ENCODE assay signal across 20 mouse cellular contexts in the genomic region with DNA sequence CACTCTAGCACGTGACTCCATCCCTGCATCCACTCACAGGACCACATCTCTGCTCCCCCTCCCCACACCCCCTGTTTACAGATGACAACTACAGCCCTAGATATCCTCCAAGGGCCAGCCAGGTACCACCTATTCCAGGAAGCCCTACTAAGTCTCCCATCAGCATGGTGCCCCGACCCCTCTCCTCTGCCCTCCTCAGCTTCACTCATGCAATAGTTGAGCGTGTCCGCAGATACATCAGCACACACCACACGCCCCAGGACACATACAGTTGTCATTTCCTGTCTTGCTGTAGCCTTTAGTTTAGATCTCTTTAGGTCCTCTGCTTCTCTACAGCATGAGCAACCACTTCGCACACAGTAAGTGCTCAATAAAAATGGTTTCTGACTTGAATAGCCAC. TPM values are rescaled to one million over a fixed set of nuclear protein-coding genes. Genes with fewer than 3 reads are reported as not detected.
"Had no signal": no experiment of that assay in that cellular context is flagged by ENCODE, and none has a peak within 500 bp of the region (broad histone marks: within the 10 kb centered on the region; RNA-seq: fewer than 3 reads in every experiment).

No protein-coding gene starts in this region.

- H3K27ac ChIP-seq: lung, embryonic 15.5 days; midbrain, embryonic 10.5 days; midbrain, embryonic 12.5 days; neural tube, embryonic 13.5 days; neural tube, embryonic 15.5 days had no signal

- ATAC-seq: liver, postnatal 0 days; lung, postnatal 0 days; midbrain, embryonic 16.5 days had no signal

- H3K36me3 ChIP-seq: lung, embryonic 15.5 days; midbrain, embryonic 12.5 days; neural tube, embryonic 13.5 days; neural tube, embryonic 15.5 days had no signal

- H3K4me3 ChIP-seq: lung, embryonic 15.5 days; midbrain, embryonic 10.5 days; midbrain, embryonic 12.5 days; myocyte; neural tube, embryonic 13.5 days; neural tube, embryonic 15.5 days had no signal

- DNase-seq: liver, postnatal 0 days; lung, adult 2 months; lung, postnatal 4 days; midbrain, embryonic 14.5 days; retina, postnatal 1 day; right cerebral cortex, adult 18-20 months; right cerebral cortex, postnatal 25 days; right cerebral cortex, postnatal 4 days; spleen, adult 18-20 months; thymus, adult 18-20 months; thymus, postnatal 14 days; thymus, postnatal 36 days had no signal

- H3K4me2 ChIP-seq: lung, embryonic 15.5 days; midbrain, embryonic 12.5 days; neural tube, embryonic 13.5 days; neural tube, embryonic 15.5 days had no signal

- H3K27me3 ChIP-seq: lung, embryonic 15.5 days; midbrain, embryonic 12.5 days; neural tube, embryonic 13.5 days; neural tube, embryonic 15.5 days had no signal

- H3K9me3 ChIP-seq: lung, embryonic 15.5 days; midbrain, embryonic 10.5 days; midbrain, embryonic 12.5 days; neural tube, embryonic 13.5 days; neural tube, embryonic 15.5 days had no signal

- H3K9ac ChIP-seq: liver, postnatal 0 days; lung, embryonic 15.5 days; midbrain, embryonic 12.5 days; neural tube, embryonic 13.5 days; neural tube, embryonic 15.5 days had no signal

RNA-seq across cellular contexts. Expression of a gene that starts 23.7 kb away (rescaled TPM):
- polyA plus RNA-seq: myocyte had no signal
